Mouse (Mus musculus) forebrain, embryonic 16.5 days (tissue): ENCODE results near the gene Plxna2. TPM values are rescaled to one million over a fixed set of nuclear protein-coding genes. Genes with fewer than 3 reads are reported as not detected.
A peak's percentile ranks its signal among the peaks of the same experiment; 100 is the strongest.

Experiments
- ATAC-seq: fragments of 200-750 bp; cut with Nextera tagmentation; 2 replicates; pipeline ENCODE4 v1.8.0; 2017; ENCODE audit warnings: mild to moderate bottlenecking, moderate library complexity
- H3K27ac ChIP-seq: fragments of 300-500 bp; sonication (generic); 2 replicates; pipeline ENCODE4 v1.5.1; 2014; ENCODE audit warnings: low read length, control low read depth
- H3K27me3 ChIP-seq: fragments of 300-500 bp; sonication (generic); replicated peaks from 2 replicates; pipeline ENCODE4 v1.6.1; 2014; ENCODE audit warnings: low read length; ENCODE audit not compliant: control insufficient read depth, insufficient read depth
- H3K36me3 ChIP-seq: fragments of 300-500 bp; sonication (generic); 2 replicates; pipeline ENCODE4 v1.6.1; 2014; ENCODE audit not compliant: control insufficient read depth, insufficient read depth
- H3K4me1 ChIP-seq: fragments of 300-500 bp; sonication (generic); replicated peaks from 2 replicates; pipeline ENCODE4 v1.6.1; 2014; ENCODE audit warnings: low read length; ENCODE audit not compliant: control insufficient read depth, insufficient read depth
- H3K4me2 ChIP-seq: fragments of 300-500 bp; sonication (generic); 2 replicates; pipeline ENCODE4 v1.6.1; 2014; ENCODE audit warnings: mild to moderate bottlenecking, low read length, control low read depth
- H3K4me3 ChIP-seq: fragments of 300-500 bp; sonication (generic); replicated peaks from 2 replicates; pipeline ENCODE4 v1.5.1; 2014; ENCODE audit warnings: mild to moderate bottlenecking, low read length, control low read depth
- H3K9ac ChIP-seq: fragments of 300-500 bp; sonication (generic); replicated peaks from 2 replicates; pipeline ENCODE4 v1.6.1; 2014; ENCODE audit warnings: low read depth, low read length, control low read depth
- H3K9me3 ChIP-seq: fragments of 300-500 bp; sonication (generic); 2 replicates; pipeline ENCODE4 v1.6.1; 2016; ENCODE audit warnings: low read length; ENCODE audit not compliant: control insufficient read depth
- WGBS: fragments of 180-500 bp; shearing (Covaris S2); extraction: QIAGEN DNeasy Blood & Tissue Kit; methylation state at CpG from one replicate; pipeline ENCODE4 v1.1.7; 2014; 5-methylcytosine and 5-hydroxymethylcytosine counted together
- polyA plus RNA-seq: library from polyadenylated mRNA; unstranded; fragments of >200 nt; fragmentation: Nextera tagmentation; extraction: Ambion mirVana; gene quantifications from 2 replicates; pipeline ENCODE4 v1.2.1, GENCODE M21; 2015

Gene Plxna2
- polyA plus RNA-seq, 1 experiment from 2014 or later = 76.0 TPM

DNA sequence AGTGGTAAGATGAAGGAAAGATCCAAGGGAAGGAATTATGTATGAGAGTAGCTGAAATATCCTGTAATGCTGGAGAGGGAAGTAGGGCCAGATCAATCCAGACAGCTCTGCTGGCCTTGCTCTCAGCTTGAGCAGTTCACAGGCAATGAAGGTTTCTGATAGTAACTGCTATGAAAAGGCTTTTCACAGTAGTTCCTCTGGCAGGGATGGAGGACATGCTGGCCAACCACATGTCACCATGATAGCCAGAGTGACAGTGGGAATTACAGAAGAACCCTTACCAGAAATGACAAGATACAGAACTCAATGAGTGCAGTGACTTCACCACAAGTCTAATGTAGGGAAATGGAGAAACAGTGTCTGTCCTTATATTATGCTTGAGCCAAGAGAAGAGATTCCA lies 210.3 kb downstream of the Plxna2 start:
- ATAC-seq = no peak
- no peaks in the 10 kb centered on the region for H3K9me3 ChIP-seq

DNA sequence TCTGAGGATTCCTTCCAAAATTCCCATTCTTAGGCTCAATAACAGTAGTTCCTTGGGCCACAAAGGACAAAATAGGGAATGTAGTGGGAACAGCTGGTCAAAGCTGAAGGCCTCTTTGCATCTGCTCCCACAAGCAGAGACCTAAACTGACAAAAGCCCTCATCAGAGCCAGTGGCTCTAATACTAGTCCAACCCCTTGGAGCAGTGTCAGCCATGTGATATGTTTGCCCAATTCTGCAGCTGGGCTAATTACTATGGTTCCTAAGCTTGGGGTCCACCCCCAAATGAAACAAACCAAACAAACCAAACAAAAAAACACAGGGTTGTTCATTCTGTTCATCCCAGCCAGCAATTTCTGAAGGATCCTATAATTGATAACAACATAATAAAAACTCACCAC lies 217.2 kb downstream of the Plxna2 start:
- Histone ChIP-seq H3K27me3 (no peaks in the 10 kb centered on the region), H3K9ac (no peak overlapping the region), H3K36me3 (no peaks in the 10 kb centered on the region), H3K4me3 (no peak overlapping the region), H3K27ac (no peak overlapping the region), H3K4me1 (0 out of 2 replicates have a peak, but pooled peaks cover 2% of the 10 kb centered on the region), H3K9me3 (no peaks in the 10 kb centered on the region), H3K4me2 (no peak overlapping the region)
- ATAC-seq = peak; percentile 83

More for the DNA sequence above, 210.3 kb downstream of the Plxna2 start:
- no peaks in the 10 kb centered on the region for H3K27me3 ChIP-seq
- H3K4me1 ChIP-seq = no peaks in the 10 kb centered on the region
- H3K4me2 ChIP-seq = no peak overlapping the region
- H3K36me3 ChIP-seq = no peaks in the 10 kb centered on the region
- no peak overlapping the region for H3K9ac ChIP-seq
- H3K4me3 ChIP-seq = no peak overlapping the region
- no peak overlapping the region for H3K27ac ChIP-seq

GRCm38 (mm10) chr1:194836182-194836581 lies 218.2 kb downstream of the Plxna2 start:
- Histone ChIP-seq H3K4me2 (no peak overlapping the region), H3K27me3 (no peaks in the 10 kb centered on the region), H3K4me3 (no peak overlapping the region), H3K9ac (no peak overlapping the region), H3K36me3 (no peaks in the 10 kb centered on the region), H3K4me1 (0 out of 2 replicates have a peak, but pooled peaks cover 2% of the 10 kb centered on the region), H3K9me3 (no peaks in the 10 kb centered on the region), H3K27ac (no peak overlapping the region)
- 50% methylated on average over 3 of the region's 3 CpGs for WGBS
- no peak for ATAC-seq

DNA sequence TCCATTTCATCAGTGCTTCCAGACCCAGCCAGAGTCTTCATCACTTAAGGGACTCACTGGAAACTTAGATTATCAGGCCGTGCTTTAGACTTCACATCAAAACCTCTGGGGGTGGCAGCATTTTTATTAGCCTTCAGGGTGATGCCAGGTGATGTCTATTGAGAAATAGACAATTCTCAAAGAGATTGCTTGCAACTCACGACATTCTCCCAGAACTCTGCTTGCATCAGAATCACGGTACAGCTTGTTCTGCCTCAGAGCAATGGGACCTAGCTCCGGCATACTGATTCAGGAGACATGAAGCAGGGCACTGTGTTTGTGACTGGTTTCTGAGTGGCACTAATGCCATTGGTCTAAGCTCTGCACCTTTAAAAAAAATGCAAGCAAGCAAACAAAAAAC lies 218.7 kb downstream of the Plxna2 start:
- no peaks in the 10 kb centered on the region for H3K36me3 ChIP-seq
- no peak for ATAC-seq
- no peak overlapping the region for H3K4me2 ChIP-seq
- H3K27me3 ChIP-seq = no peaks in the 10 kb centered on the region
- 76% methylated on average over 4 of the region's 4 CpGs for WGBS
- no peak overlapping the region for H3K9ac ChIP-seq
- no peak overlapping the region for H3K27ac ChIP-seq
- 0 out of 2 replicates have a peak, but pooled peaks cover 2% of the 10 kb centered on the region for H3K4me1 ChIP-seq
- no peak overlapping the region for H3K4me3 ChIP-seq
- H3K9me3 ChIP-seq = no peaks in the 10 kb centered on the region

- no peaks in the 10 kb centered on the region for H3K27me3 ChIP-seq
- H3K4me1 ChIP-seq = 0 out of 2 replicates have a peak, but pooled peaks cover 2% of the 10 kb centered on the region
- no peaks in the 10 kb centered on the region for H3K36me3 ChIP-seq
- no peak overlapping the region for H3K27ac ChIP-seq
- no peak overlapping the region for H3K9ac ChIP-seq
- no peak overlapping the region for H3K4me3 ChIP-seq
- no peak overlapping the region for H3K4me2 ChIP-seq
- ATAC-seq = no peak
- no peaks in the 10 kb centered on the region for H3K9me3 ChIP-seq
- WGBS = 47% methylated on average over 1 of the region's 1 CpGs
Measured at GRCm38 (mm10) chr1:194839230-194839910, 221.4 kb downstream of the Plxna2 start.

GRCm38 (mm10) chr1:194843020-194843419 lies 225.0 kb downstream of the Plxna2 start:
- Histone ChIP-seq H3K36me3 (no peaks in the 10 kb centered on the region), H3K4me3 (no peak overlapping the region), H3K4me2 (no peak overlapping the region), H3K27me3 (no peaks in the 10 kb centered on the region), H3K9ac (no peak overlapping the region), H3K4me1 (0 out of 2 replicates have a peak, but pooled peaks cover 2% of the 10 kb centered on the region), H3K9me3 (no peaks in the 10 kb centered on the region), H3K27ac (no peak overlapping the region)
- WGBS = 92% methylated on average over 2 of the region's 2 CpGs
- ATAC-seq = no peak

DNA sequence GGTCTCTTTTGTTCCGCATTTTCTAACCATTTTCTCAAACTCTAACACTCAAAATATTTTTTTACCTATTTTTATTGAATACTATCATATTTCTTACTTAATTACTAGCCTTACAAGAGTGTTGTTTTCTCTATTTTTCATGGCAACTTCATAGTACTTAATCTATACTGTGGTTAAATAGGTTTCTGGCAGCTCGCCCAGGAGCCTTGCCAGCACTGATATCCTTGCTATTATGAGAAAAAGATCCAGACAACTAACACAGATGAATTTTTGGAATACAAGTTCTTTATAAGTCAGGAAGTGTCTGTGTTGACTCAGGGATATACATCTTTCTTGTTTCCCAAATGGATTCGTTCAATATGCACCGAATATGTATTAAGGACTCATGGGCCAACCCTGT lies 229.0 kb downstream of the Plxna2 start:
- Histone ChIP-seq H3K27ac (no peak overlapping the region), H3K9me3 (no peaks in the 10 kb centered on the region), H3K27me3 (no peaks in the 10 kb centered on the region), H3K36me3 (no peaks in the 10 kb centered on the region), H3K9ac (no peak overlapping the region), H3K4me2 (no peak overlapping the region), H3K4me3 (no peak overlapping the region), H3K4me1 (peaks cover 8% of the 10 kb centered on the region)
- no peak for ATAC-seq
- 89% methylated on average over 4 of the region's 4 CpGs for WGBS

GRCm38 (mm10) chr1:194851242-194852064 lies 233.4 kb downstream of the Plxna2 start:
- 27% methylated on average over 4 of the region's 4 CpGs for WGBS
- no peak overlapping the region for H3K4me2 ChIP-seq
- no peaks in the 10 kb centered on the region for H3K9me3 ChIP-seq
- no peaks in the 10 kb centered on the region for H3K27me3 ChIP-seq
- no peak overlapping the region for H3K9ac ChIP-seq
- ATAC-seq = peak; percentile 72
- no peaks in the 10 kb centered on the region for H3K36me3 ChIP-seq
- H3K27ac ChIP-seq = peak overlapping the region; percentile 18
- no peak overlapping the region for H3K4me3 ChIP-seq
- H3K4me1 ChIP-seq = peaks cover 8% of the 10 kb centered on the region

GRCm38 (mm10) chr1:194852065-194852358 lies 234.0 kb downstream of the Plxna2 start:
- no peaks in the 10 kb centered on the region for H3K36me3 ChIP-seq
- H3K4me3 ChIP-seq = no peak overlapping the region
- H3K4me1 ChIP-seq = peaks cover 8% of the 10 kb centered on the region
- H3K27me3 ChIP-seq = no peaks in the 10 kb centered on the region
- no peaks in the 10 kb centered on the region for H3K9me3 ChIP-seq
- no peak overlapping the region for H3K9ac ChIP-seq
- H3K4me2 ChIP-seq = no peak overlapping the region
- 43% methylated on average over 2 of the region's 2 CpGs for WGBS
- ATAC-seq = peak; percentile 33
- H3K27ac ChIP-seq = no peak overlapping the region; the same call in 1 of the 2 replicates
